Mouse (Mus musculus) left cerebral cortex, postnatal 4 days (tissue): ENCODE results near the gene Acss1. TPM values are rescaled to one million over a fixed set of nuclear protein-coding genes. Genes with fewer than 3 reads are reported as not detected.

ENCODE experiments used
- DNase-seq: peaks from one replicate; pipeline ENCODE4 v3.0.0-alpha.2; 2022
- intact Hi-C: fragments of 180-260 bp; cut with DNase I; formaldehyde crosslinking; loops from one replicate; pipeline ENCODE4 v1.15.1; 2025
- total RNA-seq, 2 experiments: library from RNA; stranded (reverse); gene quantifications; 2 replicates each; pipeline ENCODE4 v1.2.3; 2021

Acss1 gene
- total RNA-seq, 2 experiments from 2014 or later = 15.5 to 16.6 TPM

DNA sequence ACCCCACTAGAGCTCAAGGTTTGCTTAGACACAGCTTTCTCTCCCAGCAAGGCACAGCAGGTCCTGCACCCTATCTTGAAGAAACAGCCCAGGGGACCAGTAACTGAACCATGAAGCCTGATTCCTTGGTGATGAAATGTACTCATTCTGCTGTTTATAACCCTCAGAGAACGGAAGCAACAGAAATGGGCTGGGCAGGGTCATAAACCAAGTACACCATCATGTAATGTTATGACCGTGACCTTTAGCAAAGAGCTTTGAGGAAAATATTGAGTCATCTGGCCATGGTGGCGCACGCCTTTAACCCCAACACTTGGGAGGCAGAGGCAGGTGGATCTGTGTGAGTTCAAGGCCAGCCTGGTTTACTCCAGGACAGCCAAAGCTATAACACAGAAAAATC is 23.1 kb downstream of the Acss1 start:
- no peak for DNase-seq
- intact Hi-C loops = no loop called here

- DNase-seq = peak; percentile 59
- intact Hi-C loops = no loop called here
Measured at GRCm38 (mm10) chr2:150643726-150644415, 24.4 kb downstream of the Acss1 start.

- intact Hi-C loops = no loop called here
- DNase-seq = no peak
Measured at GRCm38 (mm10) chr2:150643166-150643565, 25.1 kb downstream of the Acss1 start.

GRCm38 (mm10) chr2:150638370-150638733 is 29.9 kb downstream of the Acss1 start:
- no peak for DNase-seq
- intact Hi-C loops = no loop called here

- intact Hi-C loops = no loop called here
- no peak for DNase-seq
Measured at GRCm38 (mm10) chr2:150637702-150638369, 30.5 kb downstream of the Acss1 start.

- intact Hi-C loops = no loop called here
- DNase-seq = no peak
Measured at GRCm38 (mm10) chr2:150635877-150636446, 32.3 kb downstream of the Acss1 start.

DNA sequence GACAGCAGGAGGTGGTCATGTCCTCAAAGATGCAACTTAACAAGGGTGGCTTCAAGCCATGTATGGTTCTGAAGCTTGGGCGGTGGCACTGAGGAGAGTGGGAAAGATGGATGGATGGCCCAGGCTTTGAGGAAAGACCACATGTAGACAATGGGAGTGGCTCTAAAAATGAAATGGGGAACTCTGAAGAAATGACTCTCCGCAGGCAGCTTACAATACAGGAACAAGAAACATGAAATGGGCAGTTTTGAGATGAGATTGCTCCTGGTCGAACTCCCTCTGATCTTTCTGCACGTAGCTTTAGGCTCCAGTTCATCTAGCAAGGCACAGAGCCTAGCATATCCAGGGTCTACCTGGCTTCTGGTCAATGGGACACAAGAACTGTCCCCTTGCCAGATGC is 39.0 kb downstream of the Acss1 start:
- DNase-seq = no peak
- intact Hi-C loops = no loop called here

DNA sequence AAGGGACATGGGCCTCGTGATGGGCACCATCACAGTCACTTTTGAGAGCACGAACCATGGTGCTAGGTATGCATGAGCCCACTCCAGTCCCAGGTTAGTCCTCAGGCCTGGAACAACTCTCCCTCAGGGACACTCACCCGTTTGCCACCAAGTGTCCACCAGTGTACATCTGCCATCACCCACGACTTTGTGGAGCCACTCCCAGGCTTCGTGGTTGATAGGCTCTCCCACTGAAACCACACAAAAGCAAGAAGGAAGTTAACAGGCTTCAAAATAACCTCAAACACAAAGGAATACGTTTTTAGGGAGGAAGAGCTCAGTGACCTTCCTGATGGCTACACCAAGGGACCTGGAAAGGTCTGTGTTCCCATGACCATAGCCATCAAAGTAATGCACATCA is 41.2 kb downstream of the Acss1 start:
- intact Hi-C loops = no loop called here
- no peak for DNase-seq

- intact Hi-C loops = no loop called here
Measured at GRCm38 (mm10) chr2:150624926-150625325, 43.4 kb downstream of the Acss1 start.

DNA sequence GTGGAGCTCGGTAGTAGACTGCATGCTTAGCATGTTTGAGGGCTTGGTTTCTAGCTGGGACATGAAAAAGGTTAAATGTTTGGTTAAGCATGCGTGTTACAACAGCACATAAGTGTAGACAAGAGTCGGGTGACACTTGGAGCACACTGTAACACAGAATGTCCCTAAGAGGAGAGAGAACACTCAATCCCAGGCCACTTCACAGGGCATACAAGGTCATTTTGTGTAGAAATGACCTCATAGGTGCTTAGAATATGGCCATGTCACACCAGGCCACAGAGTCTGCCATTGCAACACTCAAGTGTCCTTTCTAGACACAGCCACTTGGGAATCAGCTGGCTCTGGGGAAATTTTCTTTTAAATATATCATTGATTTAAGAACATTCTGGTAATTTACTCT is 44.3 kb downstream of the Acss1 start:
- intact Hi-C loops = no loop called here
- DNase-seq = no peak

More at GRCm38 (mm10) chr2:150624926-150625325, 43.4 kb downstream of the Acss1 start:
- no peak for DNase-seq

DNA sequence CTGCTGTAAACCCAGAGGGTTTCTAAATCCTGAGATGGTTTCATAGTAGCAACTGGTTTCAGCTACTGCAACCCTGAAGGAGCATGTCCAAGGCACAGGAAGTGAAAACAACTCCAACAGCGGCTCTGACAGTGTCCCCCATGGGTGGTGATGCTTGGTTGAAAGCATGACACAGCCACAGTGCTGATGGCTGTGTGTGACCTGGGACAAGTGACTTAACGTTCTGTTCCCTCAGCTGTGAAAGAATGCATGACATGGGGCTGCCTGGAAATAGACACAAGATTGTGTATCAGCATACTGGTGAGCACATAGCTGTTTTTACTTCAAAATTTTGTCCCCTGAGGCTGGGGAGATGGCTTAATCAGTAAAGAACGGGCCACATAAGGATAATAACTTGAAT is 46.6 kb downstream of the Acss1 start:
- intact Hi-C loops = no loop called here
- DNase-seq = no peak

DNA sequence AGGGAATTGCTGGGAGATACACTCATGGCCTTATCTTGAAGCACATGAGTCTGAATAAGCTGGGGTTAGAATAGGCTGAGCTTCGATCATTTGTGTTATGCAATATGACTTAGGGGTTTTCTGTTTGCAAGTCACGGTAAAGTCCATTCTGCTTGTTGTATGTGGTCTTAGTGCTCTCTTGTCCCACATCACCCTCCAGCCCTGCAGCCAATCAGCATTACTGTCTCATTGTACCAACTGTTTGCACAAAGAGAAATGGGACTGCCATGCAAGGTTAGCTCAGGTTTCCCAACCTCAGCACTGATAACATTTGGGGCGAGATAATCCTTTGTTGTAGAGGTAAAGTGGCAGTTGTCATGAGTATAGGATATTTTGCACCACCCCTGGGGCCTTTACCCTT is 58.2 kb downstream of the Acss1 start:
- intact Hi-C loops = no loop called here
- no peak for DNase-seq

DNA sequence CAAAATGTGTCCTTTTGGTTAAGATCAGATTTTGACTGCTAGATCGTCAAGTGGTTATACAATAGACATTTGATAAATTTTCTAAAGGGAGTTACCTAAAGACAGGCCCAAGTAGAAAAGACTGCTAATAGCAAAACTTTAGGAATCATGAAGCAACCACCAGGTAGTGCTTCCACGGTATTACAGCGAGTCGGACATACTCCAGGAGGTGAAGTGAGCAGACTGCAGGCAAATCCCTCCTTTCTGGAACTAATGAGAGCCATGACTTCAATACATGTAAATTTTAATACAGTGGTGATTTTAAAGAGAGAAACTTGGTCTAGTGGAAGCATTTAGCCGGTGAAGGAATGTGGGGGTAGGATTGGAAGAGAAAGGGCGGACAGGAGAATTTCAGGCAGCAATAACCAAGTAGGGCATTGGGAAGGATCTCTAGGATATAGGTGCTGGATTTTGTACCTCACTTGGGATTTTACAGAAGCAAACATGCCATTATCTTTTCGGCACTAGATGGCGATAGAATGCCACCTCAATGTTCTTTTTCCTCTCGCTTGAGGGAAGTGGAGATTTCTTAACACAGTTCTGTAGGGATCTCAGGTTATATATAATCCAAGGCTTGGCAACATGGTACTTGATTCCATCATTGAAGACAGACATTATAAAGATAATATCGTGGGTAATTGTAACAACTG is 59.3 kb downstream of the Acss1 start:
- DNase-seq = peak; percentile 49
- intact Hi-C loops = loop anchor here (2.0 kb wide), 2 partner anchors 66 to 140 kb away; partner anchors contain the start of gene Entpd6

GRCm38 (mm10) chr2:150608087-150608799 is 60.1 kb downstream of the Acss1 start, which contains the start of gene Apmap:
Apmap (minus strand) TSS chr2:150608567.
- peak; percentile 98 for DNase-seq
- intact Hi-C loops = loop anchor here (2.0 kb wide), 2 partner anchors 67 to 141 kb away; partner anchors contain the start of gene Entpd6

DNA sequence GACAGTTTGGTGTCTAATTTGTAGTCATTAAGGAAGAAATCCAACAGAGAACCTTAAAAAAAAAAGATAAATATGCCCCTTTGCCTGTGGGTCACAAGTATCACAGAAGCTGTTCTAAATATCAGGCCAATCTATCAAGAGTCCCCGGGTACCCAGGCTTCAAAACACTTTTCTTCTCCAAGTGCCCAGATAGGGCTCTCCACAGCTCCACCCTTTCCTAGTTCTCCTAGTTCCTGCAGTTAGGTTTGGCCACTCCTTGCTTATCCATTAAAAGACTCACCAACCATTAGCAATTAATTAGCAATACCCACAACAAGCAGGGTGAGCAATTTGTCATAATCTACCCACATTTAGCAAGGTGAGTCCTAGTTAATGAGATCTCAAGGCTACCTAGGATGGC is 61.2 kb downstream of the Acss1 start:
- intact Hi-C loops = no loop called here
- no peak for DNase-seq

DNA sequence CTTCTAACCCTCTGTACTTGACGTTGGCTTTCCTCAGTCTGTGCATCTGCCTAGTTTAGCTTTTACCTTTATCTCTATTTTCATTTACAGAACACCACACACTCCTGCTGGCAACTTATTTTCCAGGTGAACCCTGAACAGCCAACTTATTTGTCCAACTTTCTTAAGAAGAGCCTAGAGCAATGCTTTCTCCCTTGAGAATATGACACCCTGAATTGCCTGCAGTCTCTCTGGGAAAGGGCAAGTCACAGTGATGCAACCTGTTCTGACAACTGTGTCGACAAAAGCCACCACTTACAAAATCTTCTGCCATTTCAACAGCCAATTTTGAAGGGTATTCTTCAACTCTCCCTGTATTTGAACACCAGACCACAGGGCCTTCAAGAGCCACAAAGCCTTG is 63.5 kb downstream of the Acss1 start:
- no peak for DNase-seq
- intact Hi-C loops = no loop called here

DNA sequence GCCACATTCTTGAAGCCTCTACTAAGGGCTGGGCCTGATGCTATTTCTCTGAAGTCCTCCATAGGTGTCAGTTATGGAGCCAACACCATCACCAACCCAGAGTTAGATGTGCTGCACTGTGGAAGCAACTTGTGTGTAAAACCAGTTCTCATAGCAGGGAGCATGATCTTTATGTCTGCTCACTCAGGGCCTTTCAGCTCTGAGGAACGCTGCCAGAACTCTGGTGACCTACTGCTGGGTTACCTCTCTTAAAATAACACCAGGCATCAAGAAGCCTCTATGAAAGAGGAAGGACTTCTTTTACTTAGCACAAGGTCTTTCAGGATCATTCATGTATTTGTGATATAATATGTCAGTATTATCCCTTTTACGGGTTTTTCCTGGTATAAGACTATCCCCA is 66.1 kb downstream of the Acss1 start:
- intact Hi-C loops = no loop called here

DNA sequence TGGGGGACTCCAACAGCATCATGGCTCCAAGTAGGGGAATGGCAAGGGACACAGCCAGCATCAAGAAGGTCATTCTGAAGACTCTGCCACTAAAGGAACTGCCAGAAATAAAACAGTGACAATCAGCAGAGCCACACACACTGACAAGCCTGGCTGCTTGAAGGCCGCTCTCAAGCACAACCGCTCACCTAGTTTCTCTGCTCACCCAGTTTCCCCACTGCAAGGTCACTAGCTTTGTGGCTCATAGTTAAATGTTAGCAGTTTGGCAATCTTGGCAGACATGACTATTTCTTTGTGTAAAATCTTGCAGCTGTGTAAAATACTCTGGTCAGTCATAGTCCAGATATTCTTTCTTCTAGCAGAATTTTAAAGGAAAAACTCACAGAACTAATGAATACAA is 68.0 kb downstream of the Acss1 start:
- no peak for DNase-seq
- intact Hi-C loops = no loop called here

More for the DNA sequence above, 66.1 kb downstream of the Acss1 start:
- DNase-seq = no peak

GRCm38 (mm10) chr2:150595411-150596190 is 72.7 kb downstream of the Acss1 start:
- no peak for DNase-seq
- intact Hi-C loops = no loop called here

GRCm38 (mm10) chr2:150589076-150589475 is 79.2 kb downstream of the Acss1 start:
- intact Hi-C loops = no loop called here

More at GRCm38 (mm10) chr2:150589076-150589475, 79.2 kb downstream of the Acss1 start:
- no peak for DNase-seq
